Mouse (Mus musculus) hindbrain, postnatal 0 days (tissue): ENCODE measurements at regions not wholly inside any gene's neighbourhood (a gene's known extent, or its start where the extent isn't known, plus 50 kb on each side); places are given as distances from the start of the nearest gene placed in this dataset.

Source experiments
- ATAC-seq: fragments of 200-750 bp; cut with Nextera tagmentation; 2 replicates; pipeline ENCODE4 v1.8.0; 2017; ENCODE audit warnings: mild to moderate bottlenecking, moderate TSS enrichment, moderate library complexity
- DNase-seq: peaks from one replicate; pipeline ENCODE4 v3.0.0-alpha.2; 2015; ENCODE audit warnings: low spot score
- H3K27ac ChIP-seq: fragments of 300-500 bp; sonication (generic); 2 replicates; pipeline ENCODE4 v1.5.1; 2014; ENCODE audit warnings: mild to moderate bottlenecking
- H3K27me3 ChIP-seq: fragments of 300-500 bp; sonication (generic); 2 replicates; pipeline ENCODE4 v1.6.1; 2014; ENCODE audit warnings: low read length, mixed read lengths; ENCODE audit not compliant: insufficient read depth
- H3K36me3 ChIP-seq: fragments of 300-500 bp; sonication (generic); 2 replicates; pipeline ENCODE4 v1.6.1; 2014; ENCODE audit warnings: low read length, mixed read lengths; ENCODE audit not compliant: insufficient read depth
- H3K4me1 ChIP-seq: fragments of 300-500 bp; sonication (generic); 2 replicates; pipeline ENCODE4 v1.6.1; 2014; ENCODE audit warnings: antibody characterized with exemption, low read length, mixed read lengths; ENCODE audit not compliant: insufficient read depth
- H3K4me2 ChIP-seq: fragments of 300-500 bp; sonication (generic); 2 replicates; pipeline ENCODE4 v1.6.1; 2014; ENCODE audit warnings: low read depth, mild to moderate bottlenecking, low read length, moderate library complexity, mixed read lengths
- H3K4me3 ChIP-seq: fragments of 300-500 bp; sonication (generic); 2 replicates; pipeline ENCODE4 v1.5.1; 2014; ENCODE audit warnings: low read length
- H3K9ac ChIP-seq: fragments of 300-500 bp; sonication (generic); replicated peaks from 2 replicates; pipeline ENCODE4 v1.6.1; 2014; ENCODE audit warnings: mild to moderate bottlenecking, low read length, moderate library complexity, mixed read lengths
- H3K9me3 ChIP-seq: fragments of 300-500 bp; sonication (generic); 2 replicates; pipeline ENCODE4 v1.6.1; 2016; ENCODE audit warnings: low read length, mixed read lengths
- CTCF ChIP-seq: IDR thresholded peaks from 2 replicates; pipeline ENCODE4 v1.5.1; 2016; ENCODE audit warnings: antibody characterized with exemption, control low read depth, low read depth
- WGBS: fragments of 180-500 bp; shearing (Covaris S2); extraction: QIAGEN DNeasy Blood & Tissue Kit; methylation state at CpG from one replicate; pipeline ENCODE4 v1.1.7; 2014; 5-methylcytosine and 5-hydroxymethylcytosine counted together

DNA sequence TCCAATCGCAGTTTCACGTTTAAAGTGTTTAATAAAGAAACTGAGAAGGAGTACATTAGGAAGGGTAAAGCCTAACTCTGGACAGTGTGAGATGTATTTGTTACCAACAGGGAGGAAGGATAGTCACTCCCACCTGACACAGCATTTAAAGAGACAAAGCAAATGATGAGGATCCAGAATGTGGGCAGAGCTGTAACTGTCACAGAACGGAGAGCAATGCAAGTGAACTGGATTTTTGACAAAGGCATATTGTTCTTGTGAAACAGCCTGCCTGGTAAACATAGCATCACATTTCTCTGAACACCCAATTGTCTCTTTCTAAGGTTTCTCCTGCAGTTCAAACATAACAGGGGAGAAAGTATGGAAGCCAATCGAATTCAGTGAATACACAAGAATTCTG, 341.1 kb upstream of the Mef2c start:
- no peak overlapping the region for H3K4me2 ChIP-seq
- TF ChIP-seq CTCF: no peak
- H3K27ac ChIP-seq: no peak overlapping the region
- H3K4me1 ChIP-seq: no peaks in the 10 kb centered on the region
- H3K27me3 ChIP-seq: no peaks in the 10 kb centered on the region
- DNase-seq (no peak), ATAC-seq (no peak)
- 71% methylated on average over 4 of the region's 4 CpGs for WGBS
- H3K9ac ChIP-seq: no peak overlapping the region
- no peaks in the 10 kb centered on the region for H3K9me3 ChIP-seq
- no peak overlapping the region for H3K4me3 ChIP-seq
- no peaks in the 10 kb centered on the region for H3K36me3 ChIP-seq

GRCm38 (mm10) chr13:83175086-83175485, 328.7 kb upstream of the Mef2c start:
- no peak for DNase-seq
- TF ChIP-seq CTCF: no peak
- Histone ChIP-seq H3K36me3 (no peaks in the 10 kb centered on the region), H3K4me3 (no peak overlapping the region), H3K27ac (no peak overlapping the region), H3K4me2 (no peak overlapping the region), H3K9me3 (no peaks in the 10 kb centered on the region), H3K9ac (no peak overlapping the region), H3K27me3 (no peaks in the 10 kb centered on the region), H3K4me1 (no peaks in the 10 kb centered on the region)
- WGBS: 88% methylated on average over 2 of the region's 2 CpGs
- no peak for ATAC-seq

DNA sequence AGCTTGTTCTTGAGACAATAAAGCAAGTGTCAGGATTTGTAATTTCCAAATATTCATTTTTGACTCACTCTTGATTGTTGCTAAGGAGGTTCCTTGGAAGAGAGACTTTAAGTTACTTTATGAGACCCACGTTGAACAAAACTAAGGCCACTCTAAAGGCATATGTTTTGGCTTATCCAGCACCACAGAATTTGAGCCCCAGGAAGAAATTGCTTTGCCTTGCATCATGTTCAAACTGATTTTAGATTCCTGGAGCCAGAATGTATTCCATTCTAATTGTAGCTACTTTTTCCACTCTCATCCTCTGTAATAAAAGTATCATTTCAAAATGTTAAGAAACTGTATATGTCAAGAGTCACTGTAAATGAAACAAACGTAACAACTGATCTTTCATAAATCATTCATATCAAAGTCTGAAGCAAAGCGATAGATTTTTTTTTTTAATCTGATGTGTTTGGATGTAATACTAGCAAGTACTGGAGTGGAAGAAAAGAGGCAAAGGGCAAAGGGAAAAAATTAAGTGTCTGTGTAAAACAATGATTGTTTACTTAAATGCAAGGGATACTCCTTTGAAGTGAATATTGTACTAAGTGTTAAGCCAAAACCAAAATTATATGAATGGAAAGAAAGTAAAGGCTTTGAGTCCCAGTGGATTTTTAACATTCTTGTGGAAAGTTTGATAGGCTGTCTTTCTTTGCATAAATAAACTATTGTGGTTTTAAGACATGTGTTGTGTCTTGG, 301.7 kb upstream of the Mef2c start:
- H3K4me3 ChIP-seq: no peak overlapping the region
- no peaks in the 10 kb centered on the region for H3K36me3 ChIP-seq
- no peak overlapping the region for H3K9ac ChIP-seq
- H3K27me3 ChIP-seq: no peaks in the 10 kb centered on the region
- H3K4me1 ChIP-seq: no peaks in the 10 kb centered on the region
- DNase-seq: no peak
- H3K27ac ChIP-seq: no peak overlapping the region
- no peak for TF ChIP-seq CTCF
- 90% methylated on average over 3 of the region's 3 CpGs for WGBS
- no peak overlapping the region for H3K4me2 ChIP-seq
- no peaks in the 10 kb centered on the region for H3K9me3 ChIP-seq
- ATAC-seq: no peak

DNA sequence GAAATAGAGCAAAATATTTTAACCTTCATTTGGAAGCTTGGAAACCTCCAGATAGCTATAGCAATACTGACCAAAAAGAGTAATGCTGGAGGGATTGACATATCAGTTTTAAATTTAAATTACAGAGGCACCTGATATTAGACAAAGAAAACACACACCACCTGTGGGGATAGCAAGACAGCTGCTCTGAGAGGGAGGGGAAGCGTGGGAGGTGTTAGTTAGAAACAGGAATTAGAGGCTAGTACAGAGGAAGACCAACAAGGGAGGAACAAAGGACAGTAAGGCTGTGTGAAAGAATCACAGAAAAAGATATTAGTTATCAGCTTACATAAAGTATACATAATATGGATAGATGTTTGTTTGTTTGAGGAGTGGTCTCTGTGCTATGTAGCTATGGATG, 297.2 kb upstream of the Mef2c start:
- TF ChIP-seq CTCF: no peak
- no peaks in the 10 kb centered on the region for H3K4me1 ChIP-seq
- WGBS: 88% methylated on average over 1 of the region's 1 CpGs
- ATAC-seq (no peak), DNase-seq (no peak)
- no peak overlapping the region for H3K27ac ChIP-seq
- H3K27me3 ChIP-seq: no peaks in the 10 kb centered on the region
- no peak overlapping the region for H3K9ac ChIP-seq
- H3K9me3 ChIP-seq: no peaks in the 10 kb centered on the region
- H3K36me3 ChIP-seq: no peaks in the 10 kb centered on the region
- no peak overlapping the region for H3K4me3 ChIP-seq
- H3K4me2 ChIP-seq: no peak overlapping the region

DNA sequence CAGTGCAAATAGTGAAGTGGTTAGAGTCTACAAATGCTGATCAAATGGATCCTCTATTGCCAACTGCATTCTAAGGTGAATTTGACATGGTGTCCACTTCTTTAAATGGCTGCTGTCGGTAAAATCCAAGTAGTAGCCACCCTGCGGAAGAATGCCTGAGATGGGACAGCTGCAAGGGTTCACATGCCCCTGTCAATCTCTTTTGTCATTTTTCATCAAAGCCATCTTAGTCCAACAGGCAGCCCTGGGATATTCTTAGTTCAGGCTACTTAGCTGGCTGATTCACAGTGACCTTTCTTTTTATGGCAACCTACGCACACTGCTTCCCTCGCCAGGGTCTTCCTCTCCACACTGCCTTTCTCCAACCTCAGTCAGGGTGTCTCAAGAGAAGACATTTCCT, 296.3 kb upstream of the Mef2c start:
- no peaks in the 10 kb centered on the region for H3K27me3 ChIP-seq
- WGBS: 79% methylated on average over 4 of the region's 4 CpGs
- no peak overlapping the region for H3K9ac ChIP-seq
- H3K27ac ChIP-seq: no peak overlapping the region
- H3K36me3 ChIP-seq: no peaks in the 10 kb centered on the region
- H3K4me1 ChIP-seq: no peaks in the 10 kb centered on the region
- H3K4me2 ChIP-seq: no peak overlapping the region
- no peak for DNase-seq
- no peaks in the 10 kb centered on the region for H3K9me3 ChIP-seq
- TF ChIP-seq CTCF: no peak
- no peak for ATAC-seq
- no peak overlapping the region for H3K4me3 ChIP-seq

DNA sequence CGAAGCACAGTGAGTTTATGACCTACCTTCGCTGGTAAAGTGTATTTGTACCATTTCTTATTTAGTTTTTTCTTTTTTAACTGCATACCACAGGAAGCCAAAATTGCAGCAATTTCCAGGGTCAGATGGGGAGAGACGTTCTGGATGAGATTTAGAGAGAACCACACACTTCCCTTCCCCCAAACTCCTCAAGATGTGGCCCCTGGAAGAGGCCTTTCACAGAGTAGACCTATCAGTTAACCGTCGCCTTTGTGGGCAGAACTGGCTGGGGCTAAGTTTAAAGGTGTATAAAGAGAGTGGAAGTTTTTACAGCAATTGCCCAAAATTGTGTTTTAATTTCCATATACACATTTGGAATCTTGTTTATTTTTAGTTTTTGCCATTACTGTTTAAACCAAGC, 295.7 kb upstream of the Mef2c start:
- Histone ChIP-seq H3K4me2 (no peak overlapping the region), H3K4me3 (no peak overlapping the region), H3K4me1 (no peaks in the 10 kb centered on the region), H3K9ac (no peak overlapping the region), H3K9me3 (no peaks in the 10 kb centered on the region), H3K27ac (no peak overlapping the region), H3K27me3 (no peaks in the 10 kb centered on the region), H3K36me3 (no peaks in the 10 kb centered on the region)
- TF ChIP-seq CTCF: no peak
- DNase-seq (no peak), ATAC-seq (no peak)
- whole genome bisulfite sequencing: 85% methylated on average over 5 of the region's 5 CpGs

DNA sequence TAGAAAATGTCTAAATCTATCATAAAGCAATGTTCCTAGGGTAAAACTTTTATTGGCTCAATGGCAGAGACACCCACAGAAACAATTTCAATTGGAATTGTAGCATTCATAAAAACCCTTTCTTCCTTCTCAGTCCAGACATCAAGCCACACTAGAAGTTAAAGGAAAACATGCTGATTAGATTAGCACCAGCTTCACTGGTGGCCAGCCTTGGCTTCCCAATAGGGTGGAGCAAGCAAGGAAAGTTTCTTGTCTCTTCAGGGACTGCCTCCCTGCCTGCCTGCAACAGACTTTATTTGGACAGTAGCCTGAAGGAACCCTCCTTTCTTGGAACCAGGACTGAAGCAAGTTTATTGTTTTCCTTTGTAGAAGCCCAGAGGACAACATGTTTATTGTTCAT, 289.0 kb upstream of the Mef2c start:
- no peaks in the 10 kb centered on the region for H3K27me3 ChIP-seq
- H3K9ac ChIP-seq: no peak overlapping the region
- no peak for TF ChIP-seq CTCF
- no peaks in the 10 kb centered on the region for H3K36me3 ChIP-seq
- H3K4me1 ChIP-seq: no peaks in the 10 kb centered on the region
- no peak overlapping the region for H3K4me3 ChIP-seq
- ATAC-seq (no peak), DNase-seq (no peak)
- no peak overlapping the region for H3K27ac ChIP-seq
- no peaks in the 10 kb centered on the region for H3K9me3 ChIP-seq
- no peak overlapping the region for H3K4me2 ChIP-seq
